ENCODE assay signal across 8 mouse cellular contexts in genomic region chr9:97172075-97172474, GRCm38 (mm10).
DNase-seq lines count a peak whose midpoint lies in the region; TF ChIP-seq lines count a peak whose summit lies in the region.

No protein-coding gene starts in this region.

- WGBS in cerebellum, adult 2 months = 11% methylated on average over 3 of the region's 3 CpGs

- peak; percentile 17 to 56 for DNase-seq in heart, adult 18-20 months
- no peak for DNase-seq in heart, adult 9 months (ENCODE audit: low spot score in 2 of 2)
- no peak for DNase-seq in testis, postnatal 14 days (ENCODE audit: low spot score)
- peak in 1 of 2 experiments; percentile 9 for DNase-seq in cerebellum, adult 2 months
- DNase-seq in layer of hippocampus, adult 11-12 months (ENCODE audit: low spot score) = peak; percentile 37
- DNase-seq in mesoderm, embryonic 11.5 days (ENCODE audit: low read depth, low spot score) = peak; percentile 61
- DNase-seq in gastrocnemius, postnatal 36 days = no peak

- no peaks in the 10 kb centered on the region for H3K4me1 ChIP-seq in testis, adult 2 months (ENCODE audit: control insufficient read depth, insufficient read depth, low read length)
- H3K4me1 ChIP-seq in cerebellum, adult 2 months (ENCODE audit: control insufficient read depth, insufficient read depth, low read length) = no peaks in the 10 kb centered on the region

- no peak for TF ChIP-seq POLR2A in testis, adult 2 months (IDR thresholded peaks at IDR 0.05; ENCODE audit: control insufficient read depth, low read depth, low read length)
- no peak for TF ChIP-seq POLR2A in cerebellum, adult 2 months (IDR thresholded peaks at IDR 0.05; ENCODE audit: borderline replicate concordance, insufficient read depth, low read length)

- H3K27ac ChIP-seq in testis, adult 2 months (ENCODE audit: control insufficient read depth, insufficient read depth, low read depth, low read length) = no peak overlapping the region
- no peak overlapping the region for H3K27ac ChIP-seq in cerebellum, adult 2 months (ENCODE audit: insufficient read depth, low read length)

- no peaks in the 10 kb centered on the region for H3K36me3 ChIP-seq in testis, adult 2 months (ENCODE audit: control insufficient read depth, insufficient read depth, low read length)

- no peak overlapping the region for H3K4me3 ChIP-seq in testis, adult 2 months (ENCODE audit: control insufficient read depth, low read depth, low read length)
- no peak overlapping the region for H3K4me3 ChIP-seq in cerebellum, adult 2 months (replicated peaks; ENCODE audit: insufficient read depth, low read depth, low read length)

- TF ChIP-seq CTCF in testis, adult 2 months (IDR thresholded peaks at IDR 0.05; ENCODE audit: control insufficient read depth, insufficient read depth, insufficient replicate concordance, low read depth, low read length) = peak; percentile 13; the same call in 1 of the 2 replicates
- peak; percentile 23; the same call in 1 of the 2 replicates for TF ChIP-seq CTCF in cerebellum, adult 2 months (IDR thresholded peaks at IDR 0.05; ENCODE audit: borderline replicate concordance, insufficient read depth, low read depth, low read length)

- no peaks in the 10 kb centered on the region for H3K27me3 ChIP-seq in testis, adult 2 months (ENCODE audit: control insufficient read depth, insufficient read depth, low read length)
- no peaks in the 10 kb centered on the region for H3K27me3 ChIP-seq in cerebellum, adult 2 months (ENCODE audit: control insufficient read depth, insufficient read depth, low read length)

- intact Hi-C loops in gastrocnemius, postnatal 36 days (cut with DNase I) = loop anchor here (5.0 kb wide), 1 partner anchor 150 kb away; no protein-coding TSS in a partner anchor

Comparison
In these comparisons a context has a peak if more than half of its experiments do, and no peak if none do; other contexts are left out.
1. DNase-seq: peak in heart, adult 18-20 months (2 of 2), layer of hippocampus, adult 11-12 months (single experiment) and mesoderm, embryonic 11.5 days (single experiment); none in heart, adult 9 months (0 of 2), testis, postnatal 14 days (single experiment) and gastrocnemius, postnatal 36 days (0 of 2).